Mouse (Mus musculus) frontal cortex, postnatal 10 days (tissue): ENCODE data around the gene Pomp.
"Not testable (repeated sequence)": the region's sequence is repeated elsewhere in the genome, so short reads cannot be mapped to it uniquely, and the experiment has no call there.

Source experiments
- DNase-seq, 2 experiments: peaks; one replicate each; pipeline ENCODE4 v3.0.0; 2022; ENCODE audit warnings: low spot score in 2 of 2, mixed read lengths in 1 of 2

Pomp gene

DNA sequence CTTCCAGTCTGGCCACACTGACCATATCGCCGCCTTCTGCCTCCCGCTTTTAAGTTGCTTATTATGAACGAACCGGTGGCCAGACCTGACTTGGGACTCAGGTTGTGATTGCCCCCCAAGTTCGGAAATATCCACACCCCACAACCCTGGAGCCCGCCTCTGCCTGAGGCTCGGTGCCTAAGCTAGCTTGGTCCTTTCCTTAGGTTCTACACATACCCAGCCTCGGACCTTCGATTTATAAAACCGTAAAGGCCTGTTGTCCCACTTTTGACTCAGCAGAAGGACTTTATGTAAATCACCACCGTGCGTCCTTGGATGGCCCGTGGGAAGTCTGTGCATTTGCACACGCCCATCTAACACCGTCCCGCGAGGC, 199 bp upstream of the Pomp start:
- no peak for DNase-seq

DNA sequence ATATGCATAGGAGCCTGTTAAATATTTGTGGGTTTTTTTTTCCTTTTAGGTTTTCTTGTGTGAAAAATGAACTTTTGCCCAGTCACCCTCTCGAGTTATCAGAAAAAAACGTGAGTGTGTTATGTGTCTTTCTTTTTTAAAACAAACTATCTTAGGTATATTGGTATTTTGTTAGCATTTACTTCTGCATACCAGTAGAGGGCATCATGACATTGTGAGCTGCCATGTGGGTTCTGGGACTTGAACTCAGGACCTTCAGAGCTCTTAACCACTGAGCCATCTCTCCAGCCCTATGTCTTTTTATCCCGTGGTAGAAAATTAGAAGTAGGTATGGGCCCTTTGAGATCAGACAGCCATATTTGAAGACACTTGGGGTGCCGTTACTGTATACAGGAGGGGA, 8.4 kb downstream of the Pomp start:
- no peak for DNase-seq

GRCm38 (mm10) chr5:147869568-147869967, 9.3 kb downstream of the Pomp start:
- DNase-seq, result no peak

DNA sequence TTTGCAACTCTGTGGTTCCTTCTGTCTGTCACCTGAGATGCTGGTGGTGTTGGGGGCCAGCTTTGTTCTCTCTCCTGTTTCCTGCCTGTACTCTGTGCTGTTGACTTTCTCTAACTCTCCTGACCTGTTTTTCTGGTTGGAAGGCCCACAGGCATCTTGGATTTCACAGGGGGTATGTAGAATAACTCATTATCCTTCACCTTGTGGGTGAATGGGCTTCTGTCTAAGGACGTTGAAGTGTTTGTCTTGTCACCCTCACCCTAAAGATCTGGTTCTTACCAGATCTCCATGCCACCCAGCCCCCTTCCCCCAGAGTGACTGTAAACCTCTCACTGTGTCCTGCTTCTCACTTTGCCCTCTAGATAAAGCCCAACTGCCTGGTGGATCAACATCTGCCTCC, 10.0 kb downstream of the Pomp start:
- DNase-seq, result no peak

- DNase-seq, result no peak
Measured at GRCm38 (mm10) chr5:147871091-147871820, 11.0 kb downstream of the Pomp start.

- no peak for DNase-seq
Measured at GRCm38 (mm10) chr5:147874491-147875065, 14.3 kb downstream of the Pomp start.

GRCm38 (mm10) chr5:147875210-147875609, 14.9 kb downstream of the Pomp start:
- DNase-seq, result no peak

DNA sequence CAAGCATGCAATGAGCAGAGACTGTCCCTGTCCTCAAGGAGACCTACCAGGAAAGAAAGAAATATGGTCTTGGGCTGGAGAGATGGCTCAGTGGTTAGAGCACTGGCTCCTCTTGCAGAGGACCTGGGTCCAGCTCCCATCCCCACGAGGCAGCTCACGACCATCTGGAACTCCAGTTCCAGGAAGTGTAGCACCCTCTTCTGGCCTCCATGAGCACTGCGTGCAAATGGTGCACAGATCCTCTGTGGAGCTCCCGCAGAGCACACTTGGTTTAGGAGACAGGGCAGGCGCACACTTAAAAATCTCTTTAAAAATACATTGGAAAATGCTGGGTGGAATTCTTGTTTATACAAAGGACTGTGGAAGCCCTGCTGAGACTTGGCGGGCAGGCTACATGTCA, 17.3 kb downstream of the Pomp start:
- no peak for DNase-seq

GRCm38 (mm10) chr5:147879971-147880682, 19.9 kb downstream of the Pomp start:
- no peak for DNase-seq

- no peak for DNase-seq
Measured at GRCm38 (mm10) chr5:147883581-147883980, 23.3 kb downstream of the Pomp start.

- DNase-seq, result no peak
Measured at GRCm38 (mm10) chr5:147888313-147889297, 28.3 kb downstream of the Pomp start.

DNA sequence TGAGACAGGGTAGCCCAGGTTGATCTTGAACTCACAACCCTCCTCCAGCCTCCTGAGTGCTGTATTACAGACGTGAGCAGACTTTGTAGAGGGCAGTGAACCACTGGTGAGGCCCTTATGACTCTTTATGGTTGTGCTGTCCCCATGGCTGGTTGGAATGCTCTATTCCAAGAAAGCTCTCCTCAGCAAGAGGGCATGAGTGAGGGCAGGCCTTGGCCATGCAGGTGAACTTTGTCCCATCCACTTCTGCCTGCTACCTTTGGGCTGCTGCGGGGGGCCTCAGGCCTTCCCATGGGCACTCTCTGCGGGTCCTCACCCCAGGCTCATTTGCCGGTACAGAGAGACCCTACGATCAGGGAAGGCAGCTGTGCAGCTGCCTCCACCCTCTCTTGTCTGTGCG, 32.5 kb downstream of the Pomp start:
- DNase-seq, result no peak

DNA sequence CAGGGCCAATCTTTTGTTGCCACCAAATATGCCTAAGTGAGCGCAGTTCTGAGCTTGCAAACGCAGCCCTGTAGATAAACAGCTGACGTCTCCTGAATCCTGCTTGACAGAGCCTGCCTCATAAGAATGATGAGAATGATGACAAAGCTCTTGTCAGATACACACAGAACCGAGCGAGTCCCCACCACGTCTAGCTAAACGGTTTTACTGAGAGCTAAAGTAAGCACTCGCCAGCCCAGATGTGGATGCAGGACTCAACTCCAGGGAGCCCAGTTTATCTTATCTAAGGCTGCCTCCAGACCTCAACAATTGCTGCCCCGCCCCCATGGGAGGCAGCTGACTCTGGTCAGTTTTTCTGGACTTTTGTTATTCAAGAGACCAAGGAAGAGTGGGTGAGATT, 32.9 kb downstream of the Pomp start:
- DNase-seq, result no peak

GRCm38 (mm10) chr5:147893766-147894454, 33.6 kb downstream of the Pomp start:
- DNase-seq, result no peak

DNA sequence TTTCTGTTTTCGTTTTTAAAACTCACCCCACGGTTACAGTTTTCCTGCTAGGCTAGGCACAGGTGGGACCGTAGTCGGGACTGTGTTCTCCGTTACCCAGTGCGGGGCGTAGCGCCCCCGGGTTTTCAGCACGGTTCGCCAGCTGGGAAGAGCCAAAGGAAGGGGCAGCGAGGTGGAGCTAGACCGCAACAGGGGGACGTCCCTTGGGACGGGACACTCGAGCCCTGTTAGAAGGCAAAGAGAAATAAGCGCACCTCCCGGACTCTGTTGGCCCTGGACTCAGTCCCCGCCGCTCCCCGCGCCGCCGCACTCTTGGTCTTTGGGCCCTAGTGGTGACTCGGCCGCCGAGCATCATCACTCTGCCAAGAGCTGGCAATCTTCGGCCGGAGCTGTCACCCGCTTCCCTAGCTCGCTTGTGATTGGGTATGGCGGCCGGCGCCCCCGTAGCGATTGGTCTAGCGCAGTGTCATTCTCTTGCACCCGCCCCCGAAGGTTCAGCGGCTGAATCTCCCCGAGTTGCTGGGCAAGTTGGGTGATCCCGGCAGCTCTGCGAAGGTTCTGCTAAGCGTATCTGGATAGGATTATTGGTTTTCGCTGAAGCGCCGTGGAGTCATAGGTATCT, 34.3 kb downstream of the Pomp start, which contains the start of gene Slc46a3:
TSS of gene Slc46a3 (minus strand) at position 361 of the 622 bp plus-strand sequence.
- DNase-seq, result peak; percentile 86 to 90

DNA sequence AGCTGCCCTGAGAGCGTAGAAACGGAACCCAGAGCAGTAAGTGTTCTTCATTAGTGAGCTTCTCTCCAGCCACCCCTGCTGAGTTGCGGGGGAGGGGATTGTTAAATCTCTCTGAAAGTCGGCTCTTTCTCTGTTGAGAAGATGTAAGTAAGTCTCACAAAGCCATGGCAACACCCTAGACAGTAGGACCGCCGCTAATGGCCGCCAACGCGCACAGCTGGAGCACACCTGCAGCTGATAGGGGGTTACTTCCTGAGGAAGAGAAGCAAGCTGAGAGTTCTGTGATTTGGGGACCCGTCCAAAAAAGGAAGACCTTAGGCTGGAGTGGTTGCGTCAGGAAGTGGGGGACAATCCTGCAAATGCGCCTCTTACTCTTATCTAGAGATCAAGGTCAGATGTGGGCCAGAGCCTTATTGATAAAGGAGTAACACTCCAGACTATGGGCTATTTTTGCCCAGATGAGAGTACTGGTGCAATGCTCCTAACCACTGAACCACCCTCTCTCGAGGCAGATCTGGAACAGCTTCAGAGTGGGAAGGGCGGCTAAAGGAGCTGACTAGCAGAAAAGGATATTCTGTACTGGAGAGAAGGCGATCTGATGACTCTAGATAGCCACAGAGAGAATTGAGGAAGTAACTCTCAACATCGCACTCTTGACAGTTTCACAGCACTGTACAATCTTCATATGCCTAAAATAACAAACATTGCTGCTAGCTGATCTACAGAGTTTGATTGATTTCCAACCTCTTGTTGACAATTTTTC, 35.4 kb downstream of the Pomp start:
- DNase-seq, result peak in 1 of 2 experiments; percentile 11

- not testable (repeated sequence) for DNase-seq
Measured at GRCm38 (mm10) chr5:147896501-147896900, 36.2 kb downstream of the Pomp start.

GRCm38 (mm10) chr5:147898254-147898653, 38.0 kb downstream of the Pomp start:
- no peak for DNase-seq

DNA sequence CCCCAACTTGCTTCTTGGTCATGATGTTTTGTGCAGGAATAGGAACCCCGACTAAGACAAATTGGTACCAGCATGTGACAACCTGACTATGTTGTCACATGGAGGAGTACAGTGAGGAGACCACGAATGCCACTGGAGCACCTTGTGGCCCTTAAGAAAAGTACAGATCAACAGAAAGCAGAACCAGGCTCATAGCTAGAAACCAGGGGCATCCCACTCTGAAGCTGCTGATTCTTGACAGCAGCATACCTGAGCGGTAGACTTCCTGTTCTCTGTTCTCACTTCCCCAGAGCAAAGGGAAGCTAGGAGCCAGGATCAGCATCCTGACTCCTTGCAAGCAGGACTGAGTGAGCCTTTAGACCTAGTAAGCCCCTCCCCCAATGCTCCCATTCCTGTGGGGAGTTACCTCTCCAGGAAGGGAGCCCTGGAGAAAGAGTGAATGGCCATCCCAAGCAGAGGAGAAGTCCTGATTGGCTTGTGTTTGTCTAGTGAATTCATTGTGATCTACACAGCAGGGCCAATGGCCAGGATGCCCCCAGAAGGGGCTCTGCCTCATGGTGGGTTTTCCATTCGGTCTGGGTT, 38.8 kb downstream of the Pomp start:
- no peak for DNase-seq
